Mouse (Mus musculus): ENCODE measurements at regions not wholly inside any gene's neighbourhood (a gene's known extent, or its start where the extent isn't known, plus 50 kb on each side); places are given as distances from the start of the nearest gene placed in this dataset.

GRCm38 (mm10) chr16:29931746-29932351, 132.3 kb upstream of the Hes1 start:
- H3K27ac ChIP-seq (ENCODE audit: low read length) = no peak overlapping the region
- H3K4me1 ChIP-seq (ENCODE audit: insufficient read depth, low read length) = no peaks in the 10 kb centered on the region
- no peak overlapping the region for H3K4me3 ChIP-seq (ENCODE audit: low read length)
- WGBS = 78% methylated on average over 10 of the region's 10 CpGs
- no peak for ATAC-seq (ENCODE audit: low FRiP score, low TSS enrichment)
- H3K27me3 ChIP-seq (ENCODE audit: insufficient read depth, low read length) = no peaks in the 10 kb centered on the region
- H3K9ac ChIP-seq (replicated peaks; ENCODE audit: low read length) = no peak overlapping the region
- no peaks in the 10 kb centered on the region for H3K36me3 ChIP-seq (ENCODE audit: insufficient read depth, low read length)
- H3K9me3 ChIP-seq (ENCODE audit: low read length) = peaks cover 4% of the 10 kb centered on the region; the same call in 1 of the 2 replicates
- no peak overlapping the region for H3K4me2 ChIP-seq (replicated peaks; ENCODE audit: low read depth, low read length)

DNA sequence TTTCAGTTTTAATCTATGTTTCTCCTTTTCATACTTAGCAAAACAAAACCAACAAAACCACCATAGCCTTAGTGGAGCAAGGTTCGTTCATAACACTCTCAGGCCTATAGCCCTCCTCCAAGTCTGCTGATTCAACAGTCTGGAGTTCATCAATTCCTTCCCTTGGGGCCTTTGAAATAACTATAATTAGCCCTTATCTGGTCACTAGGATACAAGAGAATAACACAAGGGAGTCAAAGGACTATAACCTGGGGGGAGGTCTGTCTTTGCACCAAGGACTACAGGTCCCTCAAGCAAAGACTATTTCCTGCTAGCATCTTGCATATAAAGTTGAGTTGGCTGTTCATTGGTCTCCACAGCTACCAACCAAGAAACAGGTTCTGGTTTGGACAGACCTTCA, 129.5 kb upstream of the Hes1 start:
- 79% methylated on average over 1 of the region's 1 CpGs for WGBS
- ATAC-seq (ENCODE audit: low FRiP score, low TSS enrichment) = no peak
- no peaks in the 10 kb centered on the region for H3K27me3 ChIP-seq (ENCODE audit: insufficient read depth, low read length)
- H3K9me3 ChIP-seq (ENCODE audit: low read length) = no peaks in the 10 kb centered on the region
- no peak overlapping the region for H3K4me2 ChIP-seq (replicated peaks; ENCODE audit: low read depth, low read length)
- H3K9ac ChIP-seq (replicated peaks; ENCODE audit: low read length) = no peak overlapping the region
- H3K36me3 ChIP-seq (ENCODE audit: insufficient read depth, low read length) = no peaks in the 10 kb centered on the region
- H3K4me3 ChIP-seq (ENCODE audit: low read length) = no peak overlapping the region
- H3K27ac ChIP-seq (ENCODE audit: low read length) = no peak overlapping the region
- no peaks in the 10 kb centered on the region for H3K4me1 ChIP-seq (ENCODE audit: insufficient read depth, low read length)

- no peak overlapping the region for H3K4me2 ChIP-seq (replicated peaks; ENCODE audit: low read depth, low read length)
- H3K27ac ChIP-seq (ENCODE audit: low read length) = no peak overlapping the region
- ATAC-seq (ENCODE audit: low FRiP score, low TSS enrichment) = no peak
- H3K27me3 ChIP-seq (ENCODE audit: insufficient read depth, low read length) = peaks cover 2% of the 10 kb centered on the region; the same call in 1 of the 2 replicates
- H3K4me3 ChIP-seq (ENCODE audit: low read length) = no peak overlapping the region
- no peaks in the 10 kb centered on the region for H3K9me3 ChIP-seq (ENCODE audit: low read length)
- H3K9ac ChIP-seq (replicated peaks; ENCODE audit: low read length) = no peak overlapping the region
- no peaks in the 10 kb centered on the region for H3K4me1 ChIP-seq (ENCODE audit: insufficient read depth, low read length)
- whole genome bisulfite sequencing = 95% methylated on average over 9 of the region's 9 CpGs
- H3K36me3 ChIP-seq (ENCODE audit: insufficient read depth, low read length) = no peaks in the 10 kb centered on the region
Observed at GRCm38 (mm10) chr16:29938700-29939099, 125.5 kb upstream of the Hes1 start.

- Histone ChIP-seq H3K4me2 (replicated peaks; ENCODE audit: low read depth, low read length) (no peak overlapping the region), H3K9ac (replicated peaks; ENCODE audit: low read length) (no peak overlapping the region), H3K9me3 (ENCODE audit: low read length) (no peaks in the 10 kb centered on the region), H3K36me3 (ENCODE audit: insufficient read depth, low read length) (no peaks in the 10 kb centered on the region), H3K4me1 (ENCODE audit: insufficient read depth, low read length) (peaks cover 1% of the 10 kb centered on the region), H3K27ac (ENCODE audit: low read length) (no peak overlapping the region), H3K4me3 (ENCODE audit: low read length) (no peak overlapping the region), H3K27me3 (ENCODE audit: insufficient read depth, low read length) (peaks cover 2% of the 10 kb centered on the region; the same call in 1 of the 2 replicates)
- WGBS = 87% methylated on average over 8 of the region's 8 CpGs
- no peak for ATAC-seq (ENCODE audit: low FRiP score, low TSS enrichment)
Observed at GRCm38 (mm10) chr16:29939331-29939850, 124.8 kb upstream of the Hes1 start.

DNA sequence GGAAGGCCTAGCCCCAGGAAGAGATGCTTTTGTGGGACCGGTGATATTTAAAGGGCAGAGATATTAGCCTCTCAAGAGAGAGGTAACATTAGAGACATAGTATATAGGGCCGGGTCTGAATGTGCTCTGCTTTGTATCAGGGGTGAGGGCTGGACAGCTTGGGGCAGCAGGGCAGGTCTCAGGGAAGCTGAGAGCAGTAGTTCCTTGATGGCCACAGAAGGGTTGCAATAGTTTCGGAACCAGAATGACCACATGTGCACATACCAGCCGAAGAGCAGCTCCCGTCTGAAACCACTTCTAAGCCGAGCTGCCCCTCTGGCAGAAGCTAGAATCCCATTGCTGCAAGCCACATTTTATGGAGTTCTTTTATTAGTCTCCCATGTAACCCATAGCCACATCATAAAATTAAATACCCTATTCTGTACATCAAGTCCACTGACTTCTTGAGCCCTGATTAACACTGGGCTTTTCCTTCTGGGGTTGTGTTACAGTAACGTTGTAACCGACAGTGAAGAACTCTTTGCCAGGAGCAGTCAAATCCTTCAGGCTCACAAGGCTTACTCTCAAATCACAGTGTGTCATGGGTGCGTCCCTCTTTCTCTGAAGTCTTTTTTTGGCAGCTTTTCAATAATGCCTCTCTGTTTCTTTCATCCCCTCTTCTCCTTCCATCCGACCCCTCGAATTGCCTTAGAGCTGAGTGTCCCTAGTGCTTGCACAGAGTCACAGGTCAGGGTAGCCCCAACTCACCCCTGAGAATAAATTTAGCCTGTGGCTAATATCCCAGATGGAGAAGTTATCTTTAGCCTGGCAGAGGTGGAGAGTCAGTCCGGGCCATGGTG, 124.1 kb upstream of the Hes1 start:
- peaks cover 8% of the 10 kb centered on the region for H3K4me1 ChIP-seq (ENCODE audit: insufficient read depth, low read length)
- H3K36me3 ChIP-seq (ENCODE audit: insufficient read depth, low read length) = no peaks in the 10 kb centered on the region
- no peak for ATAC-seq (ENCODE audit: low FRiP score, low TSS enrichment)
- no peaks in the 10 kb centered on the region for H3K9me3 ChIP-seq (ENCODE audit: low read length)
- H3K9ac ChIP-seq (replicated peaks; ENCODE audit: low read length) = no peak overlapping the region
- no peak overlapping the region for H3K27ac ChIP-seq (ENCODE audit: low read length)
- H3K4me3 ChIP-seq (ENCODE audit: low read length) = no peak overlapping the region
- peaks cover 2% of the 10 kb centered on the region; the same call in 1 of the 2 replicates for H3K27me3 ChIP-seq (ENCODE audit: insufficient read depth, low read length)
- no peak overlapping the region for H3K4me2 ChIP-seq (replicated peaks; ENCODE audit: low read depth, low read length)
- 55% methylated on average over 12 of the region's 12 CpGs for WGBS

GRCm38 (mm10) chr16:29942111-29942510, 122.1 kb upstream of the Hes1 start:
- WGBS = 79% methylated on average over 7 of the region's 7 CpGs
- H3K4me2 ChIP-seq (replicated peaks; ENCODE audit: low read depth, low read length) = no peak overlapping the region
- ATAC-seq (ENCODE audit: low FRiP score, low TSS enrichment) = no peak
- no peaks in the 10 kb centered on the region for H3K9me3 ChIP-seq (ENCODE audit: low read length)
- H3K27me3 ChIP-seq (ENCODE audit: insufficient read depth, low read length) = peaks cover 2% of the 10 kb centered on the region; the same call in 1 of the 2 replicates
- peaks cover 25% of the 10 kb centered on the region for H3K4me1 ChIP-seq (ENCODE audit: insufficient read depth, low read length)
- H3K27ac ChIP-seq (ENCODE audit: low read length) = no peak overlapping the region
- no peak overlapping the region for H3K9ac ChIP-seq (replicated peaks; ENCODE audit: low read length)
- no peaks in the 10 kb centered on the region for H3K36me3 ChIP-seq (ENCODE audit: insufficient read depth, low read length)
- H3K4me3 ChIP-seq (ENCODE audit: low read length) = no peak overlapping the region

DNA sequence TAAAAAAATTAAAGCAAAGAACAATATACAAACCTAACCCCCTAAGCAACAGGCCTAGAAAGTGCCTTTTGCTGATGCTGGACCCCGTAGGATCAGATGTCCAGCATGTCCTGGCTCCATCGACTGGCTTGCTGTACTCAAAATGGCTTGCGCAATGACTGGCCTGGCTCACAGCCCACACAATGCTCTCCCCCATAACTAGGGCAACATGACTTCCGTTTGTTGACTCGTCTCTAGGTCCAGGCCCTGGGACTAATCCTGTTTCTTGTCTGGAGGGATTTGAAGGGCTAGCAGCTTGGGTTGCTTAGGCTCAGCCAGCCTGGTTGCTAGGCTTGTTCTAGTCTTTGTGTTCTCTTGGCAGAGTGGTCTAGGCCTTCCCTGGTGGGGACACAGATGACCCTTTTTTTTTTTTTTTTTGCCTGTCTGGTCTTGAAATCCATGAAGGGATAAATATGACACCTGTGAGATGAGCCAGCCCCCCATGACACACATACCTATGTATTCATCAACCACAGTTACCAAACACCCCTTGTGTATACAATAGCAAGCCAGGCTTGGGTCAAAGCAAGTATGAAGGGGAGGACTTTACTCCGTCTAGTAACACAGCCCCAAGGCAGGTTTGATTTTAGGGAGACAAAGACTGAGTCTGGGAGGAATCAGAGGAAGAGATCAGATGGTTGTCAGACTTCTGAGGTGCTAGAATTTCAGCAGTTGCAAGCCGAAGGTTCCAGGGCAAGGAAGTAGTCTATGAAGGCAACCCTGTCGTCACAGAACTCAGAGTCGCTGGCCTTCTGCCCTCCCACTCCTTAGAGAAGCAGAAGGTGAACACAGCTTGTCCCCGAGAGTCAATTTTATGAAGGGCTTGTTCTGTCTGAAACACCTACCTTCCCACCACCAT, 120.0 kb upstream of the Hes1 start:
- Histone ChIP-seq H3K4me3 (ENCODE audit: low read length) (no peak overlapping the region), H3K36me3 (ENCODE audit: insufficient read depth, low read length) (no peaks in the 10 kb centered on the region), H3K27ac (ENCODE audit: low read length) (no peak overlapping the region), H3K9me3 (ENCODE audit: low read length) (no peaks in the 10 kb centered on the region), H3K9ac (replicated peaks; ENCODE audit: low read length) (no peak overlapping the region), H3K4me2 (replicated peaks; ENCODE audit: low read depth, low read length) (no peak overlapping the region), H3K27me3 (ENCODE audit: insufficient read depth, low read length) (peaks cover 2% of the 10 kb centered on the region; the same call in 1 of the 2 replicates), H3K4me1 (ENCODE audit: insufficient read depth, low read length) (peaks cover 25% of the 10 kb centered on the region)
- 78% methylated on average over 10 of the region's 10 CpGs for WGBS
- no peak for ATAC-seq (ENCODE audit: low FRiP score, low TSS enrichment)

GRCm38 (mm10) chr16:29944966-29945365, 119.2 kb upstream of the Hes1 start:
- Histone ChIP-seq H3K27ac (ENCODE audit: low read length) (peak overlapping the region; percentile 89; the same call in 1 of the 2 replicates), H3K36me3 (ENCODE audit: insufficient read depth, low read length) (no peaks in the 10 kb centered on the region), H3K4me1 (ENCODE audit: insufficient read depth, low read length) (peaks cover 25% of the 10 kb centered on the region), H3K4me2 (replicated peaks; ENCODE audit: low read depth, low read length) (no peak overlapping the region), H3K4me3 (ENCODE audit: low read length) (no peak overlapping the region), H3K9ac (replicated peaks; ENCODE audit: low read length) (no peak overlapping the region), H3K27me3 (ENCODE audit: insufficient read depth, low read length) (peaks cover 2% of the 10 kb centered on the region; the same call in 1 of the 2 replicates), H3K9me3 (ENCODE audit: low read length) (no peaks in the 10 kb centered on the region)
- 59% methylated on average over 5 of the region's 5 CpGs for WGBS
- no peak for ATAC-seq (ENCODE audit: low FRiP score, low TSS enrichment)

GRCm38 (mm10) chr16:29945376-29945890, 118.8 kb upstream of the Hes1 start:
- Histone ChIP-seq H3K27me3 (ENCODE audit: insufficient read depth, low read length) (peaks cover 2% of the 10 kb centered on the region; the same call in 1 of the 2 replicates), H3K36me3 (ENCODE audit: insufficient read depth, low read length) (no peaks in the 10 kb centered on the region), H3K27ac (ENCODE audit: low read length) (peak overlapping the region; percentile 89), H3K4me2 (replicated peaks; ENCODE audit: low read depth, low read length) (peak overlapping the region; percentile 58), H3K9ac (replicated peaks; ENCODE audit: low read length) (peak overlapping the region; percentile 65), H3K4me1 (ENCODE audit: insufficient read depth, low read length) (peaks cover 25% of the 10 kb centered on the region), H3K4me3 (ENCODE audit: low read length) (peak overlapping the region; percentile 34), H3K9me3 (ENCODE audit: low read length) (no peaks in the 10 kb centered on the region)
- 4% methylated on average over 9 of the region's 9 CpGs for WGBS
- 0 out of 2 replicates have a peak, but pooled peaks have one; percentile 28 for ATAC-seq (ENCODE audit: low FRiP score, low TSS enrichment)
